Mouse (Mus musculus): ENCODE data around the gene Rhox2g. TPM values are rescaled to one million over a fixed set of nuclear protein-coding genes. Genes with fewer than 3 reads are reported as not detected.
"Not testable (repeated sequence)": the region's sequence is repeated elsewhere in the genome, so short reads cannot be mapped to it uniquely, and the experiment has no call there.

Gene Rhox2g
- total RNA-seq (2021): not detected
- long read RNA-seq, experiment 1: 0 reads
- long read RNA-seq, experiment 2: 0 reads

GRCm38 (mm10) chrX:37643370-37643769 lies at the start of gene Rhox2g:
Gene Rhox2g, minus strand, starts transcription at chrX:37643470.
- DNase-seq: not testable (repeated sequence)

GRCm38 (mm10) chrX:37692261-37692660 lies 49.0 kb upstream of the Rhox2g start:
- no peak for DNase-seq

- no peak for DNase-seq
These were observed 39.9 kb upstream of the Rhox2g start for GRCm38 (mm10) chrX:37683031-37683715.

GRCm38 (mm10) chrX:37673177-37673576 lies 29.9 kb upstream of the Rhox2g start, which contains the start of gene Rhox2h:
Gene Rhox2h, minus strand, starts transcription at chrX:37673277.
- DNase-seq: not testable (repeated sequence)

GRCm38 (mm10) chrX:37668664-37669063 lies 25.4 kb upstream of the Rhox2g start, which contains the start of gene Rhox3h:
Gene Rhox3h, minus strand, starts transcription at chrX:37668764.
- DNase-seq: not testable (repeated sequence)

GRCm38 (mm10) chrX:37651227-37651626 lies 8.0 kb upstream of the Rhox2g start, which contains the start of gene Rhox4g:
Gene Rhox4g, minus strand, starts transcription at chrX:37651327.
- not testable (repeated sequence) for DNase-seq

GRCm38 (mm10) chrX:37628512-37628911 lies 14.8 kb downstream of the Rhox2g start, which contains the start of gene Rhox3g:
Gene Rhox3g, minus strand, starts transcription at chrX:37628612.
- DNase-seq: not testable (repeated sequence)

- not testable (repeated sequence) for DNase-seq
These were observed 35.7 kb downstream of the Rhox2g start, which contains the start of gene Rhox4f for GRCm38 (mm10) chrX:37607604-37608003. Gene Rhox4f, minus strand, starts transcription at chrX:37607704.

Other genes starting within 250 kb of the Rhox2g start
- gene Rhox2b, start 231.4 kb downstream of the Rhox2g start, total RNA-seq (2021): not detected
- gene Rhox4b, start 211.0 kb downstream of the Rhox2g start, total RNA-seq (2021): not detected
- not detected for gene Rhox2c, start 189.8 kb downstream of the Rhox2g start, total RNA-seq (2021)
- not detected for gene Rhox3c, start 184.9 kb downstream of the Rhox2g start, total RNA-seq (2021)
- not detected for gene Rhox4c, start 163.1 kb downstream of the Rhox2g start, total RNA-seq (2021)
- gene Rhox2d, start 150.0 kb downstream of the Rhox2g start, total RNA-seq (2021): not detected
- not detected for gene Rhox4d, start 129.1 kb downstream of the Rhox2g start, total RNA-seq (2021)
- gene Rhox2e, start 113.0 kb downstream of the Rhox2g start, total RNA-seq (2021): not detected
- not detected for gene Rhox3e, start 101.5 kb downstream of the Rhox2g start, total RNA-seq (2021)
- gene Rhox4e, start 86.1 kb downstream of the Rhox2g start, total RNA-seq (2021): not detected
- gene Rhox2f, start 72.1 kb downstream of the Rhox2g start, total RNA-seq (2021): not detected
- not detected for gene Rhox3f, start 62.5 kb downstream of the Rhox2g start, total RNA-seq (2021)
- gene Rhox4f, start 35.8 kb downstream of the Rhox2g start, total RNA-seq (2021): not detected
- gene Rhox3g, start 14.9 kb downstream of the Rhox2g start, total RNA-seq (2021): not detected
- not detected for gene Rhox4g, start 7.9 kb upstream of the Rhox2g start, total RNA-seq (2021)
- gene Rhox3h, start 25.3 kb upstream of the Rhox2g start, total RNA-seq (2021): not detected
- not detected for gene Rhox2h, start 29.8 kb upstream of the Rhox2g start, total RNA-seq (2021)
- not detected for gene Rhox5, start 161.4 kb upstream of the Rhox2g start, total RNA-seq (2021)
- gene Rhox6, start 183.4 kb upstream of the Rhox2g start, total RNA-seq (2021): not detected
- gene Rhox7a, start 188.2 kb upstream of the Rhox2g start, total RNA-seq (2021): not detected
- not detected for gene Rhox8, start 235.5 kb upstream of the Rhox2g start, total RNA-seq (2021)

Measured in adrenal gland, postnatal 36 days (tissue).